Mouse (Mus musculus) ES-E14 (cell line): ENCODE measurements at regions not wholly inside any gene's neighbourhood (a gene's known extent, or its start where the extent isn't known, plus 50 kb on each side); places are given as distances from the start of the nearest gene placed in this dataset.

ENCODE experiments used
- HCFC1 ChIP-seq: IDR thresholded peaks from 2 replicates; pipeline ENCODE4 v1.6.1; 2012; ENCODE audit warnings: low read length, inconsistent platforms, borderline replicate concordance; ENCODE audit not compliant: insufficient read depth
- MAFK ChIP-seq: IDR thresholded peaks from 2 replicates; pipeline ENCODE4 v1.6.1; 2014; ENCODE audit warnings: mild to moderate bottlenecking, low read depth, low read length, inconsistent platforms; ENCODE audit not compliant: insufficient read depth
- ZC3H11A ChIP-seq: IDR thresholded peaks from 2 replicates; pipeline ENCODE4 v1.6.1; 2012; ENCODE audit warnings: low read depth, mild to moderate bottlenecking, inconsistent platforms, low read length, borderline replicate concordance

- TF ChIP-seq MAFK = no peak
- TF ChIP-seq HCFC1 = no peak
- no peak for TF ChIP-seq ZC3H11A
These were observed 178.4 kb upstream of the Bmp2 start for GRCm38 (mm10) chr2:133373543-133373942.
